Mouse (Mus musculus) erythroblast, embryonic 14.5 days (primary cell): Measurements from ENCODE around the gene Smox.

ENCODE experiments used
- GATA1 ChIP-seq: IDR thresholded peaks from 2 replicates; pipeline ENCODE4 v1.6.1; 2012; ENCODE audit warnings: low read length, inconsistent platforms, mixed read lengths
- TAL1 ChIP-seq: IDR thresholded peaks from 3 replicates; pipeline ENCODE4 v1.6.1; 2012; ENCODE audit warnings: low read length, inconsistent platforms, mixed read lengths

DNA sequence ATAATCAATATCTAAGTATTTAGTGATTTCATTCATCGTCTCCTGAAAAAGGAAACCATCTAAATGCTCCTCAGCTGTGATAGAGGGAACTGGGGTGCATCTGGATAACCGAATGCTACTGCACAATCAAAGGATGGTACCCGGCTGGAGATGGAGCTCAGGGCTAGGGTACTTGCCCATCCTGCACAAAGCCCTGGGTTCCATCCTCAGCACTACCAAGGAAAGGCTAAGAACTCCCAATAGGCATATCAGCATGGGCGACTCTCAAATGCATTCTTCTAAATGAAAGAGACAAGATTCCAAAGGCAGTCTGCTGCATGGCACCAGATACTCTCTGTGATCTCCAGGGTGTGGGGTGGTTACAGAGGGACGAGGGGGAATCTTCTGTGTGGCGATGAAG lies 13.4 kb upstream of the Smox start:
- TF ChIP-seq TAL1 (no peak), GATA1 (no peak)
